Mouse (Mus musculus) heart, embryonic 12.5 days (tissue): ENCODE results near the gene 4930563M21Rik. TPM values are rescaled to one million over a fixed set of nuclear protein-coding genes. Genes with fewer than 3 reads are reported as not detected.
"Not testable (repeated sequence)": the region's sequence is repeated elsewhere in the genome, so short reads cannot be mapped to it uniquely, and the experiment has no call there.

ENCODE experiments used
- ATAC-seq: fragments of 200-750 bp; cut with Nextera tagmentation; 2 replicates; pipeline ENCODE4 v1.8.0; 2017; ENCODE audit warnings: moderate TSS enrichment, moderate library complexity; ENCODE audit not compliant: insufficient number of reproducible peaks, low FRiP score
- H3K27ac ChIP-seq: fragments of 300-500 bp; sonication (generic); 2 replicates; pipeline ENCODE4 v1.5.1; 2016; ENCODE audit warnings: mild to moderate bottlenecking, moderate library complexity; ENCODE audit not compliant: poor library complexity, severe bottlenecking
- H3K27me3 ChIP-seq: fragments of 300-500 bp; sonication (generic); replicated peaks from 2 replicates; pipeline ENCODE4 v1.6.1; 2016; ENCODE audit warnings: mild to moderate bottlenecking, moderate library complexity
- H3K36me3 ChIP-seq: fragments of 300-500 bp; sonication (generic); 2 replicates; pipeline ENCODE4 v1.6.1; 2016; ENCODE audit warnings: mild to moderate bottlenecking, moderate library complexity
- H3K4me1 ChIP-seq: fragments of 300-500 bp; sonication (generic); replicated peaks from 2 replicates; pipeline ENCODE4 v1.6.1; 2016; ENCODE audit warnings: mild to moderate bottlenecking
- H3K4me2 ChIP-seq: fragments of 300-500 bp; sonication (generic); 2 replicates; pipeline ENCODE4 v1.6.1; 2016; ENCODE audit warnings: mild to moderate bottlenecking, moderate library complexity
- H3K4me3 ChIP-seq: fragments of 300-500 bp; sonication (generic); 2 replicates; pipeline ENCODE4 v1.5.1; 2016; ENCODE audit warnings: mild to moderate bottlenecking
- H3K9ac ChIP-seq: fragments of 300-500 bp; sonication (generic); 2 replicates; pipeline ENCODE4 v1.6.1; 2016; ENCODE audit warnings: mild to moderate bottlenecking, moderate library complexity
- H3K9me3 ChIP-seq: fragments of 300-500 bp; sonication (generic); replicated peaks from 2 replicates; pipeline ENCODE4 v1.6.1; 2016; ENCODE audit warnings: mild to moderate bottlenecking, moderate library complexity
- WGBS: fragments of 180-500 bp; shearing (Covaris S2); methylation state at CpG from one replicate; pipeline ENCODE4 v1.1.7; 2016; 5-methylcytosine and 5-hydroxymethylcytosine counted together
- polyA plus RNA-seq: library from polyadenylated mRNA; unstranded; fragments of >200 nt; fragmentation: Nextera tagmentation; extraction: Ambion mirVana; gene quantifications from 2 replicates; pipeline ENCODE4 v1.2.1, GENCODE M21; 2016

The 4930563M21Rik gene
- polyA plus RNA-seq, result not detected in 2 replicates

- 0 out of 2 replicates have a peak, but pooled peaks cover 3% of the 10 kb centered on the region for H3K9me3 ChIP-seq
- no peak for ATAC-seq
- no peak within 1 kb of the TSS for H3K9ac ChIP-seq
- H3K4me3 ChIP-seq, result no peak within 1 kb of the TSS
- no peak within 1 kb of the TSS for H3K27ac ChIP-seq
- no peaks in the 10 kb centered on the region for H3K4me1 ChIP-seq
- H3K27me3 ChIP-seq, result no peaks in the 10 kb centered on the region; the same call in 1 of the 2 replicates
- no peaks in the 10 kb centered on the region for H3K36me3 ChIP-seq
- H3K4me2 ChIP-seq, result no peak within 1 kb of the TSS
- WGBS, result 65% methylated on average over 4 of the region's 4 CpGs
Observed at GRCm38 (mm10) chr9:56010450-56010849, at the start of gene 4930563M21Rik. Gene 4930563M21Rik (minus strand): TSS chr9:56010550.

GRCm38 (mm10) chr9:56056147-56056546 is 45.8 kb upstream of the 4930563M21Rik start:
- H3K4me2 ChIP-seq, result no peak overlapping the region
- no peak overlapping the region for H3K27ac ChIP-seq
- 83% methylated on average over 6 of the region's 6 CpGs for WGBS
- ATAC-seq, result peak; percentile 59; the same call in 1 of the 2 replicates
- no peaks in the 10 kb centered on the region for H3K27me3 ChIP-seq
- H3K9ac ChIP-seq, result no peak overlapping the region
- H3K4me3 ChIP-seq, result no peak overlapping the region
- peaks cover 8% of the 10 kb centered on the region; the same call in 1 of the 2 replicates for H3K4me1 ChIP-seq
- no peaks in the 10 kb centered on the region for H3K9me3 ChIP-seq
- peaks cover 59% of the 10 kb centered on the region for H3K36me3 ChIP-seq

- Histone ChIP-seq H3K4me1 (peaks cover 4% of the 10 kb centered on the region; the same call in 1 of the 2 replicates), H3K4me3 (no peak overlapping the region), H3K27ac (no peak overlapping the region), H3K9me3 (no peaks in the 10 kb centered on the region), H3K4me2 (no peak overlapping the region), H3K36me3 (peaks cover 40% of the 10 kb centered on the region), H3K9ac (no peak overlapping the region), H3K27me3 (no peaks in the 10 kb centered on the region)
- no peak for ATAC-seq
- WGBS, result 82% methylated on average over 3 of the region's 3 CpGs
Observed at GRCm38 (mm10) chr9:56053796-56054195, 43.4 kb upstream of the 4930563M21Rik start.

GRCm38 (mm10) chr9:56042181-56042621 is 31.9 kb upstream of the 4930563M21Rik start:
- H3K4me2 ChIP-seq, result peak overlapping the region; percentile 76
- peak overlapping the region; percentile 83 for H3K4me3 ChIP-seq
- WGBS, result 1% methylated on average over 16 of the region's 16 CpGs
- H3K36me3 ChIP-seq, result peaks cover 24% of the 10 kb centered on the region
- H3K4me1 ChIP-seq, result peaks cover 12% of the 10 kb centered on the region; the same call in 1 of the 2 replicates
- no peaks in the 10 kb centered on the region for H3K9me3 ChIP-seq
- H3K27me3 ChIP-seq, result no peaks in the 10 kb centered on the region
- peak; percentile 10; the same call in 1 of the 2 replicates for ATAC-seq
- peak overlapping the region; percentile 94 for H3K27ac ChIP-seq
- peak overlapping the region; percentile 93 for H3K9ac ChIP-seq

GRCm38 (mm10) chr9:56041372-56042180 is 31.2 kb upstream of the 4930563M21Rik start, which contains the start of gene Rcn2:
Gene Rcn2 (plus strand): TSS chr9:56041845.
- Histone ChIP-seq H3K4me2 (peak within 1 kb of the TSS; percentile 76), H3K9me3 (no peaks in the 10 kb centered on the region), H3K4me1 (peaks cover 12% of the 10 kb centered on the region; the same call in 1 of the 2 replicates), H3K27me3 (no peaks in the 10 kb centered on the region), H3K9ac (peak within 1 kb of the TSS; percentile 93), H3K4me3 (peak within 1 kb of the TSS; percentile 83), H3K27ac (peak within 1 kb of the TSS; percentile 94), H3K36me3 (peaks cover 24% of the 10 kb centered on the region)
- WGBS, result under 1% methylated on average over 49 of the region's 49 CpGs
- ATAC-seq, result peak; percentile 100

GRCm38 (mm10) chr9:56032219-56032618 is 21.9 kb upstream of the 4930563M21Rik start:
- Histone ChIP-seq H3K4me1 (no peaks in the 10 kb centered on the region), H3K27me3 (no peaks in the 10 kb centered on the region), H3K9me3 (no peaks in the 10 kb centered on the region), H3K4me3 (no peak overlapping the region), H3K4me2 (no peak overlapping the region), H3K27ac (no peak overlapping the region), H3K9ac (no peak overlapping the region), H3K36me3 (no peaks in the 10 kb centered on the region)
- 65% methylated on average over 3 of the region's 3 CpGs for WGBS
- ATAC-seq, result no peak

- Histone ChIP-seq H3K9me3 (no peaks in the 10 kb centered on the region), H3K36me3 (no peaks in the 10 kb centered on the region), H3K4me1 (no peaks in the 10 kb centered on the region), H3K4me2 (no peak overlapping the region), H3K27ac (no peak overlapping the region), H3K27me3 (no peaks in the 10 kb centered on the region), H3K4me3 (no peak overlapping the region), H3K9ac (no peak overlapping the region)
- ATAC-seq, result no peak
- 73% methylated on average over 16 of the region's 16 CpGs for WGBS
Observed at GRCm38 (mm10) chr9:56027292-56027691, 16.9 kb upstream of the 4930563M21Rik start.

- Histone ChIP-seq H3K9me3 (no peaks in the 10 kb centered on the region), H3K36me3 (no peaks in the 10 kb centered on the region), H3K4me3 (no peak overlapping the region), H3K27ac (no peak overlapping the region), H3K4me1 (no peaks in the 10 kb centered on the region), H3K9ac (no peak overlapping the region), H3K27me3 (no peaks in the 10 kb centered on the region), H3K4me2 (no peak overlapping the region)
- ATAC-seq, result no peak
- WGBS, result 41% methylated on average over 2 of the region's 2 CpGs
Observed at GRCm38 (mm10) chr9:56024772-56025171, 14.4 kb upstream of the 4930563M21Rik start.

GRCm38 (mm10) chr9:56004679-56005078 is 5.7 kb downstream of the 4930563M21Rik start:
- H3K27me3 ChIP-seq, H3K27ac ChIP-seq, H3K9me3 ChIP-seq, ATAC-seq, H3K9ac ChIP-seq, H3K36me3 ChIP-seq, H3K4me1 ChIP-seq, H3K4me2 ChIP-seq, H3K4me3 ChIP-seq: not testable (repeated sequence)
- 36% methylated on average over 1 of the region's 2 CpGs for WGBS

GRCm38 (mm10) chr9:55946819-55947218 is 63.5 kb downstream of the 4930563M21Rik start:
- no peak overlapping the region for H3K4me3 ChIP-seq
- H3K27ac ChIP-seq, result no peak overlapping the region
- 6% methylated on average over 1 of the region's 1 CpGs for WGBS
- ATAC-seq, result no peak
- H3K36me3 ChIP-seq, result no peaks in the 10 kb centered on the region
- no peak overlapping the region for H3K9ac ChIP-seq
- H3K9me3 ChIP-seq, result no peaks in the 10 kb centered on the region
- no peaks in the 10 kb centered on the region for H3K27me3 ChIP-seq
- H3K4me1 ChIP-seq, result no peaks in the 10 kb centered on the region
- no peak overlapping the region for H3K4me2 ChIP-seq

GRCm38 (mm10) chr9:55941356-55941755 is 69.0 kb downstream of the 4930563M21Rik start:
- Histone ChIP-seq H3K4me3 (no peak overlapping the region), H3K4me1 (peaks cover 10% of the 10 kb centered on the region), H3K27me3 (no peaks in the 10 kb centered on the region), H3K4me2 (no peak overlapping the region), H3K36me3 (no peaks in the 10 kb centered on the region), H3K9me3 (no peaks in the 10 kb centered on the region), H3K27ac (no peak overlapping the region), H3K9ac (no peak overlapping the region)
- no peak for ATAC-seq
